Mouse (Mus musculus) natural killer cell, adult 2 months (primary cell): ENCODE data around the gene Mpp3.
A peak's percentile ranks its signal among the peaks of the same experiment; 100 is the strongest.

ENCODE experiments used
- DNase-seq, 2 experiments: peaks; one replicate each; pipeline ENCODE4 v3.0.0; 2022; ENCODE audit warnings: low spot score in 2 of 2

Gene Mpp3

GRCm38 (mm10) chr11:101976949-101977348, 51.3 kb downstream of the Mpp3 start:
- DNase-seq, result no peak

DNA sequence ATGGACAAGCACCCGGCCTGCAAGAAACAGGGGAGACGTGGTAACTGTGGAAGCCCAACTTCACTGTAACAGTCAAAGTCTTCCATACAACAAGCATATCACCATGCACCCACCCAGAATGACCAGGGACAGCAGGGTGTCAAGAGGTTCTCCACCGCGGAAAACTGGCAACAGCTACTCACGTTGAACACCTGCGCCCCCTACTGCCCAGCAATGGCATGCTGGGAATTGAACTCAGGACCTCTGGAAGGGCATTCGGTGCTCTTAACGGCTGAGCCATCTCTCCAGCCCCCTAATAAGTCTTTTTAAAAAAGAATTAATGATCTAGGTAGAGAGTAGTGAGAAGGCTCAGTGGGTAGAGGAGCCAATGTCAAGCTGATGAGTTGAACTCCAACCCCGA, 53.3 kb downstream of the Mpp3 start:
- DNase-seq, result no peak

- DNase-seq, result no peak
These were observed 54.1 kb downstream of the Mpp3 start for GRCm38 (mm10) chr11:101974181-101974580.

DNA sequence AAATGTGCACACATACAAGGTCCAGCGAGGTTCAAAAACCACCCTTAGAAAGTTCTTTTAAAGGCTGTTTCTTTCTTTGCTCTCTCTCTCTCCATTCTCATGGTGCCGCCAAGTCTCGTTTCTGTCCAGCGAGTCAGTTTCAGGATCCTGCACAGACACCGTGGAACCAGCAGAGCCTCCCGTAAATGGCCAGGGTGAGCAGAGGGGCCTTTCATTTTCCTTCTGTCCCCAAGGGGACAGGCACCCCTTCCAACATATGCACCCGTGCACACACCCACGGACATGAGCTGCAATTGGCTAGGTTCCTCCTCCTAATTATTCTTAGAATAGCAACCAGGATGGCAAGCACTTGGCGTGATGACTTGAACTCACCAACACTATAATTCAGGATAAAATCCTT, 54.8 kb downstream of the Mpp3 start:
- no peak for DNase-seq

DNA sequence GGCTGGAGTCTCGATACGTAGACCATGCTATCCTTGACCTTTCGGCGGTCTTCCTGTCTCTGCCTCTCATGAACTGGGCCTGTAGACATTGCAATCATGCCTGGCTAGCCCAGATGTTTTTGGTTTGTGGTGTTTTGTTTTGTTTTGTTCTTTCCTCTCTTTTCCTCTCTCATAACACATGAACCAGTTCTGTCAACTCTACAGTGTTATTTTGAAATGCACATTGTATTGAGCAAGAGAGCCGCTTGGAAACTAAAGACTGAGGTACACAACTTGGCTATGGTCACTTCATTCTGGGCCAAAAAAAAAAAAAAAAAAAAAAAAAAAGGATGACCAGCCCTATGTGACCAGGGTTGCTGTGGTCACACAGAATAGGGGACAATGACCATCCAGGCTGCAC, 55.6 kb downstream of the Mpp3 start:
- no peak for DNase-seq

DNA sequence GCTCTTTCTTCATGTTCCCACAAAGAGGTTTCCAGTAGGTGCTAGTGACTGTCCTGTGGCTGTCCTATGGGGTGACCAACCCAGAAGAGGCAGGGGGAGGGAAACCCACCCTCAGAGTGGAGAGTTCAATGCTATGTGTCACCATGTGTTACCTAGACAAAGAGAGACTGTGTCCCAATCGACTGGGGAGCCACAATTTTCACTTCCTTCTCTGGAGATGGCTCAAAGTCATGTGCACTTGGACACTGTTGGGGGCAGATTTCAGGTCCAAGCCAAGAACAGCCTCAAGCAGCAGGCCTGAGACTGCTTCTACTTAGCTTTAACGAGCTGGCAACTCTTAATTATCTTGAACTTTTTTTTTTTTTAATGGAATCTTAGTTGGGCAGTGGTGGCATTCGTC, 56.2 kb downstream of the Mpp3 start:
- DNase-seq, result no peak

DNA sequence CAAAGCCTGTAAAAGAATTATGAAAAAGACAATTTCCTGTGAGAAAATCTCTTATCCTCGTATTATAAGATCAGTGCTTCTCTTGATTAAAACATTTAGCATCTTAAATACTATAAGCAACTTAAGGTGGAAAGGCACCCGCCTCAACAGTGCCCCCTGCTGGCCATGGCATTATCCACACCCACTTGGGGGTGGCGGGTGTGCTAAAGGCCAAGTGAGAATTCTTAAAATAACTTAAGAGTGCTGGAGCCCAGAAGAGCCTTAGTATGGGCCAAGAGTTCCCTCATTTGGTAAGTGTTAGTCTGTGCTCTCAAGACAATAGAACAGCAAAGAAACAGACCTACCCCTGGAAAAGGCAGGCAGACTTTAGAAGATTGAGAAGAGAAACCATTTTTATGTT, 56.9 kb downstream of the Mpp3 start:
- peak in 1 of 2 experiments; percentile 49 for DNase-seq

GRCm38 (mm10) chr11:101969835-101970234, 58.4 kb downstream of the Mpp3 start:
- DNase-seq, result no peak

DNA sequence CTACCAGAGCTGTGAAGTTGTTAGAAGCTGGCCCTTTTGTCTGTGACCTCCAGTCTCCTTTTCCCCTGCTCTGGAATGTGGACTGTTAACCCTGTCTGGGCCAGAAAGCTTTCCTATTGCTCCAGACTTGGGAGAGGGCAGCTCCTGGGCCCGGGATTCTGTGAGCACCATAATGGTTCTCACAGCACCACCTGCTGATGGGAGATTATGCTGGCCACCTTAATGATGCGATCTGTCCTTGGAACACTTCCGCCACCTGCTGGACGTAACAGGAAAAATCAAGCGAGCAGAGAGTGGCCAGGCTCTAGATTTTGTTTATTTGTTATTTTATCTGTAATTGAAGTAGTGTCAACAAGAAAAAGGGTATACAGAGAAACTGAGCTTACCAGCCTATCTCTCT, 59.5 kb downstream of the Mpp3 start:
- DNase-seq, result peak; percentile 57 to 77

DNA sequence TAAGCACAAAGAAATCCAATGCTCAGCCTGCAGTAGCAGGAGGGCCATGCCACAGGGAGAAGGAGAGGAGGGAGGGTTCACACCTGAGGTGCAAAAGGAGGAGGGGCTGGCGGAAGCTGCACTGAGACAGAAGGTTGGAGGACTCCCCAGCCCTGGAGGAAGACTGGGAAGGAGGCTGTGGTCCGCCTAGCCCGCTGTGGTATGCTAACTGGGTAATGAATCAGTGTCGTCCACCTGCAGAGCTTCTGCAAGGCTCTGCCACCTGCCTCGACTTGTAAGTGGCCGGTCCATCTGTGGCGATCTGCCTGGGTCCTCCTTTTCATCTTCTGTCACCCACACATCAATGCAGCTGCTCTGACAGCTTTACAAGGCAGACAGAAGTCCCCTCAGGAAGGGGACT, 60.0 kb downstream of the Mpp3 start:
- no peak for DNase-seq

DNA sequence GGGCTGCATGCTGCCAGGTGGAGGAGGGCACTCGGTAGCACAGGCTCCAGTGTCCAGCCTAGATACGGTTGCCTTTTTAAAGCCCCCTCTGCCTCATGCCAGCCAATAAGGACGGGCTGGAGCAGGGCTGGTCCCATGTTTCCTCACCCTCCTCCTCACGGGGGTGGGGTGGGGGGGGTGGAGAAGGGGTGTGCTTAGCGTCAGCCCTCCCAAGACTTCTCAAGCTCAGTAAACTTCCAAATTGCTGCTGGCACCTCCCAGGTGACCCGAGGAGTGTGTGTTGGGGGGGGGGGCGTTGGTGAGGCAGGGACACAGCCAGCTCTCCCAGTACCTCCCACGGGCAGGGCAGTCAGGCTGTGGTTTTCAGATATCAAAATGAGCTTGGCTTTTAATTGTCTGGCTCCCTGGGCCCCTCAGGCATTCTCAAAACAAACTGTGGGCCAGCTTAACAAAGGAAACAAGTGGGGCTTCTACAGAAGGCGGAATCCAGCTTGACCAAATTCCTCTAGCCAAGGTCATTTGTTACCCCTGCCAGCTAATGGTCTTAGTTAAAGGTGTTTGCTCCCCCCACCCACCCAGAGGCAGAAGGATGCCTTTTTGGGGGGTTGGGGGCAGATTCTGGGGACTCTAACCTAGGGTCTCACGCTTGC, 61.2 kb downstream of the Mpp3 start, which contains the start of gene Sost:
Gene Sost, minus strand, starts transcription at position 51 of the 650 bp plus-strand sequence.
- no peak for DNase-seq

DNA sequence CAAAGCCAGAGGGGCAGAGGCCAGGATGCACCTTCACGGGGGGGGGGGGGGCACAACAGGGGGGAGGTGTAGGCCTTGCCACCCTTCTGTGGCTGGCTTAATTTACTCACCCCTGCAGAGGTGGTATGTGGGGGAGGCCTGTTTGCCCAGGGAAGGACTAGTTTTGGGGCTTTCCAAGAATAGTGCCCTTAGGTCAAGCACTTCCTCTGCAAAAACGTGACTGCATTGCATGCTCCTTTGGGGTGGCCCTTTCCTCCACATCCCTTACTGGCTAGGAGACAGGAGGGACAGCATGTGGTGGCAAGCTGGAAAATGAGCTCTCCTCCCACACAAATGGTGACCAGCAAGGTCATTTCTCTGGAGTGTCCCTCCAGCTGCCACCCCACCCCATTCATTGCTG, 62.7 kb downstream of the Mpp3 start:
- no peak for DNase-seq

DNA sequence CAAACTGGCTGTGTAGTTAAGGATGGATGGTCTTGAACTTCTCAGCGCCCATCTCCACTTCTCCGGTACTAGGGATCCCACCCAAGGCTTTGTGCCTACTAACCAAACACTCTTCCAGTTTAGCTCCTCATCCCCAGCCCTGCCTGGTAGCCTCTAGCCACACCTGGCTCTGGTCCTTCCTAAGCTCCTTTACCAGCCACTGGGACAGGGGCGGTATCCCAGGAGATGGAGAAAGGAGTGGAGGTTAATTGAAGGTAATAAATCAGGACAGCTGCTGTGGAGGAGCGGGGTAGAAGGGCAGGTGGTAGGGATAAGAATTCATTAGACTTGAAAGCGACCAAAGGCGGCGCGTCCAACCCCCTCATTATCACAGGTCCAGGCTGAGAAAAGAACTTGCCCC, 63.6 kb downstream of the Mpp3 start:
- no peak for DNase-seq

DNA sequence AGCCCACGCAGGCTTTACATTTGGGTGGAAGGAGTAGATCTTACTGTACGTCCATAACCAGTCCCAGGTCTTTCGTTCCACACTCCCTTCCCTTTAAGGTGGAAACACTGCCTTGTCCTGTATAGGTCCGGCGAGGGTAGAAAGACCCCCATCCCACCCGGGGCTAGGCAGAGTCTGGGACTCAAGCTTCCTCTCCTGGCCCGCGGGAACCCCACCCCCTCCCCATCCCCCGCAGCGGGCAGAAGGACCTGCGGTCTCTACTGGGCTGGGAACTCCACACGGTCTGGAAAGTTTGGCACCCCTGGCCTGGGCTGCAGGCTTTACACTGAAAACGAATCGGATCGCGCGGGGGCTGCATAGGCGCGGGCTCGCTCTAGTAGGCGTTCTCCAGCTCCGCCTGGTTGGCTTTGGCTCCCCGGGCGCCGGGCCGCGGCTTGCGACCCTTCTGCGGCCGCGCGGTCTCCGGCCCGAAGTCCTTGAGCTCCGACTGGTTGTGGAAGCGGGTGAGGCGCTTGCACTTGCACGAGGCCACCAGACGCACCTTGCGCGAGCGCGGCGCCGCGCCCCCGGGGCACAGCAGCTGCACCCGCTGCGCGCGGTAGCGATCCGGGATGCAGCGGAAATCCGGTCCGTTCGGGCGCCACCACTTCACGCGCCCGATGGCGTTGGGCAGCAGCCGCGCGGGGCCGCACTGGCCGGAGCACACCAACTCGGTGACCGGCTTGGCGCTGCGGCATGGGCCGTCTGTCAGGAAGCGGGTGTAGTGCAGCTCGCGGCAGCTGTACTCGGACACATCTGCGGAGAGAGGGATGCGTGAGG, 64.6 kb downstream of the Mpp3 start:
- DNase-seq, result no peak

DNA sequence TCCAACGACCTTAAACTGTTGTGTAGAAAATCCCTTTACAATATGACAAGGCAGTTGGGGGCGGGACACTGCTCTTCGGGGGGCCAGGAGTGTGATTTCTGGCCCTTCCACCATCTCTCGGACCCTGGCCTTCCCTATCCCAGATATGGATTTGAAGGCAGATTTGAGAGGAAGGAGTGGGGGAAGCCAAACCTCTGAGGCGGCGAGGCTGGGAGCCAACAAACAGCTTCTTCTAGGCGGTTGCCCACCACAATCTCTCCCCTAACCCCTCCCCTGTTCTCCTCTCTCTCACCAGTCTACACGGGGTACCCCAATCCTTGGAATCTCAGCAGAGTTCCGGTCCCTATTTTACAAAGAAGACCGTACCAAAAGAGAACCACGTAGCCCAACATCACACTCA, 65.2 kb downstream of the Mpp3 start:
- no peak for DNase-seq

DNA sequence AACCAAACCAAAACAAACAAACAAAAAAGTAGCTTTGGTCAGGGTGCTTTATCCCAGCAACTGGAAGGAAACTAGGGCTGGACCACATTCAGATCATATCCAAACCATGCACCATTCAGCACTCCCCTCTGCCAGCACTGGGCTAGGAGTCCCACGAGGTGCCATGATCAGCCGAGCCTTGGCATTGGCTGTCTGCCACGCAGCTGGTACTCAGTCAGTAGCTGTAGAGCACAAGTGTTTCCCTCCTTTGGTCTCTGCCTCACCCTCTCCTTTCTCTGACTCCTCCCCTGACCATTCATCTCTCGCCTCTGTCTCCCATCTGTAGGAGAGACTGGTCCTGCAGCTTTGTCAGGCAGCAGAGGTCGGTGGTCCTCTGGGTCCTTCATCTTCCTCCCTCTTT, 70.8 kb downstream of the Mpp3 start:
- DNase-seq, result no peak

GRCm38 (mm10) chr11:101953441-101953840, 74.8 kb downstream of the Mpp3 start:
- no peak for DNase-seq

- peak; percentile 13 to 22 for DNase-seq
These were observed 75.5 kb downstream of the Mpp3 start for GRCm38 (mm10) chr11:101952541-101953341.

GRCm38 (mm10) chr11:101950021-101950420, 78.2 kb downstream of the Mpp3 start:
- no peak for DNase-seq
